Mouse (Mus musculus): ENCODE measurements around the gene Il6. TPM values are rescaled to one million over a fixed set of nuclear protein-coding genes. Genes with fewer than 3 reads are reported as not detected.
A peak's percentile ranks its signal among the peaks of the same experiment; 100 is the strongest.

The Il6 gene
- polyA plus RNA-seq (2015; fragmentation: Nextera tagmentation; extraction: Ambion mirVana), result 0.24 TPM in 1 of 2 replicates, not detected in the other

GRCm38 (mm10) chr5:30012726-30013503 is at the start of gene Il6:
Gene Il6 (plus strand): TSS chr5:30013114.
- DNase-seq (ENCODE audit: low spot score) (peak; percentile 87), ATAC-seq (replicated peaks; ENCODE audit: low FRiP score, low read depth) (no peak)
- Histone ChIP-seq H3K4me2 (ENCODE audit: low read length) (0 out of 2 replicates have a peak within 1 kb of the TSS, but pooled peaks have one; percentile 15), H3K9me3 (replicated peaks; ENCODE audit: low read length) (no peaks in the 10 kb centered on the region), H3K4me1 (replicated peaks; ENCODE audit: insufficient read depth, low read length) (no peaks in the 10 kb centered on the region), H3K4me3 (replicated peaks; ENCODE audit: low read depth, low read length) (no peak within 1 kb of the TSS), H3K36me3 (ENCODE audit: insufficient read depth, low read length) (no peaks in the 10 kb centered on the region), H3K27ac (no peak within 1 kb of the TSS), H3K9ac (ENCODE audit: low read depth, low read length) (no peak within 1 kb of the TSS), H3K27me3 (ENCODE audit: insufficient read depth, low read length) (no peaks in the 10 kb centered on the region)
- TF ChIP-seq CTCF (IDR thresholded peaks at IDR 0.05; ENCODE audit: low read depth), result peak; percentile 61
- WGBS, result 56% methylated on average over 16 of the region's 16 CpGs

DNA sequence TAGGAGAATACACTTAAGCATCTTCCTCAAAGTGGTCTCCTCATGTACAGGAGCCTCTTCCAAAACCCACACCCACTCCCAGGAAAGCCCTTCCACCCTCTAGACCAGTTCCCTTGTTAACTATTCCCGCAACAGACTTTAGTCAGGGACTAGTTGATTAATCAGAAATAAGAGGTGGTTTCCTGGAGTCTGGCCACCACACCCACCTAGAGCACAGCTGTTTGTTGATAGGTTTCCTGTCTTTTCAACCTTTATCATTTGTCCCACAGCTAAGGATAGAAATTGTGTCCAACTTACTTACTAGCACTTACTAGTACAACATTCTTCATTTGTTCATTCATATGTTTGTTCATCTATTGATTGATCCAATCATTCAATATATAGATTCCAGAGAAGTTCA is 49.4 kb upstream of the Il6 start:
- H3K4me3 ChIP-seq (replicated peaks; ENCODE audit: low read depth, low read length), result no peak overlapping the region
- H3K9me3 ChIP-seq (replicated peaks; ENCODE audit: low read length), result no peaks in the 10 kb centered on the region
- DNase-seq (ENCODE audit: low spot score), result no peak
- no peaks in the 10 kb centered on the region for H3K4me1 ChIP-seq (replicated peaks; ENCODE audit: insufficient read depth, low read length)
- H3K27me3 ChIP-seq (ENCODE audit: insufficient read depth, low read length), result no peaks in the 10 kb centered on the region
- H3K9ac ChIP-seq (ENCODE audit: low read depth, low read length), result no peak overlapping the region
- no peak overlapping the region for H3K27ac ChIP-seq
- no peaks in the 10 kb centered on the region for H3K36me3 ChIP-seq (ENCODE audit: insufficient read depth, low read length)
- TF ChIP-seq CTCF (IDR thresholded peaks at IDR 0.05; ENCODE audit: low read depth), result no peak
- WGBS, result 67% methylated on average over 1 of the region's 1 CpGs
- H3K4me2 ChIP-seq (ENCODE audit: low read length), result no peak overlapping the region
- no peak for ATAC-seq (replicated peaks; ENCODE audit: low FRiP score, low read depth)

DNA sequence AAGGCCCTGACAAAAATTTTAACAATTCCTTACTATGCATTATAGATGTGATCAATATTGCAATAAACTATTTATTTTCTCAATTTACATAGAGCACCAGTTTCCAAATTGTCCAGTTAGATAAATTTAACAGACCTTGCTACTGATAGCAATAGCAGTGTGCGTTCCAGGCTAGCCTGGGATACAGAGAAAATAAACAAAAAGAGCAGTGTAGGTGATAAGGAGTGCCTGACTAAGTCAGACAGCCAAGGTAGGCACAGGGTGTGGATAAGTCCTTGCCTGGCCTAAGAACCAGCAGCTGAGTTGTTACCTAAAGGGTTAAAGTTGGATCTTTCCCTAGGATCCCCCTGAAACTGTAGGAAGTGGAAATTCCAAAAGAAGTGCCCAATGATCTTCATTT is 42.7 kb upstream of the Il6 start:
- no peak overlapping the region for H3K4me2 ChIP-seq (ENCODE audit: low read length)
- H3K9me3 ChIP-seq (replicated peaks; ENCODE audit: low read length), result no peaks in the 10 kb centered on the region
- no peaks in the 10 kb centered on the region for H3K27me3 ChIP-seq (ENCODE audit: insufficient read depth, low read length)
- H3K4me3 ChIP-seq (replicated peaks; ENCODE audit: low read depth, low read length), result no peak overlapping the region
- no peak overlapping the region for H3K9ac ChIP-seq (ENCODE audit: low read depth, low read length)
- no peaks in the 10 kb centered on the region for H3K36me3 ChIP-seq (ENCODE audit: insufficient read depth, low read length)
- ATAC-seq (replicated peaks; ENCODE audit: low FRiP score, low read depth) (no peak), DNase-seq (ENCODE audit: low spot score) (no peak)
- no peaks in the 10 kb centered on the region for H3K4me1 ChIP-seq (replicated peaks; ENCODE audit: insufficient read depth, low read length)
- WGBS, result 81% methylated on average over 1 of the region's 1 CpGs
- H3K27ac ChIP-seq, result no peak overlapping the region
- TF ChIP-seq CTCF (IDR thresholded peaks at IDR 0.05; ENCODE audit: low read depth), result no peak

DNA sequence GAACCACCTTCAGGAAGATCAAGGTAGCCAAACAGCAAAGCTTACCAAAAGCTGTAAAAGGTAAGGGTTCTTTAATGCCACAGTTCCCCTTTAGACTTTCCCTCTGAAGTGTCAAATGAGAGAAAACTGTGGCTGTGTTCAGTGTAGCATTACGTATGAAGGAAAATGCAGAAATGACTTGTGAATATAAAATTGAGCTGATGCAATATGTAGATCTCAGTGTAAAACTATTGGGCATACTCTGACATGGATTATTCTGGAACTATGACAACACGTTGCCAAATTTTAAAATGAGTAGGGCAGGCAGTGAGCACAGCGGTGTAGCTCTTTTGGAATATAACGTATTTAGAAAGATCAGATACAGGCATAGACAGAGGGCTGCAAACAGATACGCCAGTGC is 40.1 kb upstream of the Il6 start:
- H3K4me3 ChIP-seq (replicated peaks; ENCODE audit: low read depth, low read length), result no peak overlapping the region
- H3K4me2 ChIP-seq (ENCODE audit: low read length), result no peak overlapping the region
- WGBS, result 81% methylated on average over 5 of the region's 5 CpGs
- ATAC-seq (replicated peaks; ENCODE audit: low FRiP score, low read depth) (no peak), DNase-seq (ENCODE audit: low spot score) (no peak)
- H3K27me3 ChIP-seq (ENCODE audit: insufficient read depth, low read length), result no peaks in the 10 kb centered on the region
- H3K9me3 ChIP-seq (replicated peaks; ENCODE audit: low read length), result no peaks in the 10 kb centered on the region
- no peak for TF ChIP-seq CTCF (IDR thresholded peaks at IDR 0.05; ENCODE audit: low read depth)
- no peak overlapping the region for H3K27ac ChIP-seq
- no peaks in the 10 kb centered on the region for H3K4me1 ChIP-seq (replicated peaks; ENCODE audit: insufficient read depth, low read length)
- no peak overlapping the region for H3K9ac ChIP-seq (ENCODE audit: low read depth, low read length)
- no peaks in the 10 kb centered on the region for H3K36me3 ChIP-seq (ENCODE audit: insufficient read depth, low read length)

DNA sequence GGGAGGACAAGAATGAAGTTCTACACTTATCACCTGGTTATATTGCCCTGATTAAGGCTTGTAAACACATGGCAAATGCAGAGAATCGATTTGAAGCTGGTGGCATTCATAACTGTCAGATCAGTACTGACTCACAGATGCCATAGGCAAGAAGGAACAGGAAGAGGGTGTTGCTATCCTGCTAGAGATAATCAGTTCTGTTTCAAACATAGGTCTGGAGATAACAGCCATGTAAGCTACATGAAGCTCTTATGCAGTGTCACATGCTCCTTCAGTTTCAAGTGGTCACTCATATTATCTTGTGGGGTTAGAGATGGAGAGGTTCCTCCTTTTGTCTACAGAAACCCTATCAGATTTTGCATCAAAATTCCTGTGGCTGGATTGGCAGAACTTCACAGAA is 39.4 kb upstream of the Il6 start:
- no peak overlapping the region for H3K27ac ChIP-seq
- ATAC-seq (replicated peaks; ENCODE audit: low FRiP score, low read depth), result no peak
- no peak overlapping the region for H3K9ac ChIP-seq (ENCODE audit: low read depth, low read length)
- no peaks in the 10 kb centered on the region for H3K27me3 ChIP-seq (ENCODE audit: insufficient read depth, low read length)
- WGBS, result 59% methylated on average over 1 of the region's 1 CpGs
- no peak overlapping the region for H3K4me3 ChIP-seq (replicated peaks; ENCODE audit: low read depth, low read length)
- no peak overlapping the region for H3K4me2 ChIP-seq (ENCODE audit: low read length)
- no peaks in the 10 kb centered on the region for H3K4me1 ChIP-seq (replicated peaks; ENCODE audit: insufficient read depth, low read length)
- no peak for DNase-seq (ENCODE audit: low spot score)
- H3K36me3 ChIP-seq (ENCODE audit: insufficient read depth, low read length), result no peaks in the 10 kb centered on the region
- TF ChIP-seq CTCF (IDR thresholded peaks at IDR 0.05; ENCODE audit: low read depth), result no peak
- H3K9me3 ChIP-seq (replicated peaks; ENCODE audit: low read length), result no peaks in the 10 kb centered on the region

DNA sequence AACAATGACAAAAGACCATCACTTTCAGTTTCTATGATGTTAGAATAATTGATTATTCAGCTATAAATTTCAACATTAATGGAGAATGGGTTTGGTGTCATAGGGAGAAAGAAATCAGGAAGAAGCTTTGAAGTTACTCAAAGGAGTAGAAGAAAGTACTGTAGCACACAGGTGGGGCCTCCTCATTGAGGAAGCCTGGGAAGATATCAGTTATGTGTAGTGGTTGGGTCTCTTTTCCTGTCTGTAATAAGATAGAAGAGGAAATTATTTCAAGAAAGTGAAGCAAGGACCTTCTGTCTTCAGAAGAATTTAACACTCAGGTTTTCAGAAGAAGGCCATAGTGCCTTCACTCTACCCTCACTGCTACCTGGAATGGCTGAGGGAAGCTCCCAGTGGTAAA is 38.8 kb upstream of the Il6 start:
- Histone ChIP-seq H3K4me1 (replicated peaks; ENCODE audit: insufficient read depth, low read length) (no peaks in the 10 kb centered on the region), H3K27me3 (ENCODE audit: insufficient read depth, low read length) (no peaks in the 10 kb centered on the region), H3K9ac (ENCODE audit: low read depth, low read length) (no peak overlapping the region), H3K9me3 (replicated peaks; ENCODE audit: low read length) (no peaks in the 10 kb centered on the region), H3K27ac (no peak overlapping the region), H3K36me3 (ENCODE audit: insufficient read depth, low read length) (no peaks in the 10 kb centered on the region), H3K4me2 (ENCODE audit: low read length) (no peak overlapping the region), H3K4me3 (replicated peaks; ENCODE audit: low read depth, low read length) (no peak overlapping the region)
- ATAC-seq (replicated peaks; ENCODE audit: low FRiP score, low read depth) (no peak), DNase-seq (ENCODE audit: low spot score) (no peak)
- no peak for TF ChIP-seq CTCF (IDR thresholded peaks at IDR 0.05; ENCODE audit: low read depth)

GRCm38 (mm10) chr5:29993583-29993982 is 19.3 kb upstream of the Il6 start:
- no peaks in the 10 kb centered on the region for H3K4me1 ChIP-seq (replicated peaks; ENCODE audit: insufficient read depth, low read length)
- no peaks in the 10 kb centered on the region for H3K27me3 ChIP-seq (ENCODE audit: insufficient read depth, low read length)
- WGBS, result 94% methylated on average over 1 of the region's 1 CpGs
- no peak for DNase-seq (ENCODE audit: low spot score)
- H3K4me3 ChIP-seq (replicated peaks; ENCODE audit: low read depth, low read length), result no peak overlapping the region
- no peaks in the 10 kb centered on the region for H3K36me3 ChIP-seq (ENCODE audit: insufficient read depth, low read length)
- TF ChIP-seq CTCF (IDR thresholded peaks at IDR 0.05; ENCODE audit: low read depth), result no peak
- no peak for ATAC-seq (replicated peaks; ENCODE audit: low FRiP score, low read depth)
- no peaks in the 10 kb centered on the region for H3K9me3 ChIP-seq (replicated peaks; ENCODE audit: low read length)
- no peak overlapping the region for H3K4me2 ChIP-seq (ENCODE audit: low read length)
- H3K9ac ChIP-seq (ENCODE audit: low read depth, low read length), result no peak overlapping the region
- H3K27ac ChIP-seq, result no peak overlapping the region
